Mouse (Mus musculus): ENCODE measurements around the gene Pdcd2.
"Not testable (repeated sequence)": the region's sequence is repeated elsewhere in the genome, so short reads cannot be mapped to it uniquely, and the experiment has no call there.

Pdcd2 gene

GRCm38 (mm10) chr17:15526986-15527810, at the start of gene Pdcd2:
Gene Pdcd2 (minus strand): TSS chr17:15527301.
- DNase-seq (ENCODE audit: low spot score in 2 of 2): peak; percentile 80 to 92

- DNase-seq (ENCODE audit: low spot score in 2 of 2): no peak
Measured at GRCm38 (mm10) chr17:15575056-15575455, 48.0 kb upstream of the Pdcd2 start.

- no peak for DNase-seq (ENCODE audit: low spot score in 2 of 2)
Measured at GRCm38 (mm10) chr17:15566908-15567307, 39.8 kb upstream of the Pdcd2 start.

- no peak for DNase-seq (ENCODE audit: low spot score in 2 of 2)
Measured at GRCm38 (mm10) chr17:15564928-15565300, 37.8 kb upstream of the Pdcd2 start.

GRCm38 (mm10) chr17:15564014-15564927, 37.2 kb upstream of the Pdcd2 start, which contains the start of gene Prdm9:
Gene Prdm9 (minus strand): TSS chr17:15564354.
- DNase-seq (ENCODE audit: low spot score in 2 of 2): peak; percentile 100

GRCm38 (mm10) chr17:15559946-15560345, 32.8 kb upstream of the Pdcd2 start:
- DNase-seq (ENCODE audit: low spot score in 2 of 2): no peak

- DNase-seq (ENCODE audit: low spot score in 2 of 2): no peak
Measured at GRCm38 (mm10) chr17:15549713-15550112, 22.6 kb upstream of the Pdcd2 start.

- DNase-seq (ENCODE audit: low spot score in 2 of 2): no peak
Measured at GRCm38 (mm10) chr17:15546440-15546839, 19.3 kb upstream of the Pdcd2 start.

GRCm38 (mm10) chr17:15543868-15544267, 16.8 kb upstream of the Pdcd2 start:
- DNase-seq (ENCODE audit: low spot score in 2 of 2): not testable (repeated sequence)

- no peak for DNase-seq (ENCODE audit: low spot score in 2 of 2)
Measured at GRCm38 (mm10) chr17:15540309-15540708, 13.2 kb upstream of the Pdcd2 start.

GRCm38 (mm10) chr17:15536457-15536904, 9.4 kb upstream of the Pdcd2 start:
- DNase-seq (ENCODE audit: low spot score in 2 of 2): peak in 1 of 2 experiments; percentile 5

- DNase-seq (ENCODE audit: low spot score in 2 of 2): no peak
Measured at GRCm38 (mm10) chr17:15535943-15536342, 8.8 kb upstream of the Pdcd2 start.

- DNase-seq (ENCODE audit: low spot score in 2 of 2): no peak
Measured at GRCm38 (mm10) chr17:15535162-15535800, 8.2 kb upstream of the Pdcd2 start.

- peak in 1 of 2 experiments; percentile 34 for DNase-seq (ENCODE audit: low spot score in 2 of 2)
Measured at GRCm38 (mm10) chr17:15530141-15530540, 3.0 kb upstream of the Pdcd2 start.

- no peak for DNase-seq (ENCODE audit: low spot score in 2 of 2)
Measured at GRCm38 (mm10) chr17:15528887-15529286, 1.8 kb upstream of the Pdcd2 start.

- DNase-seq (ENCODE audit: low spot score in 2 of 2): no peak
Measured at GRCm38 (mm10) chr17:15527811-15528136, 673 bp upstream of the Pdcd2 start.

GRCm38 (mm10) chr17:15526304-15526703, 797 bp downstream of the Pdcd2 start:
- peak in 1 of 2 experiments; percentile 7 for DNase-seq (ENCODE audit: low spot score in 2 of 2)

- DNase-seq (ENCODE audit: low spot score in 2 of 2): no peak
Measured at GRCm38 (mm10) chr17:15518766-15519165, 8.3 kb downstream of the Pdcd2 start.

- no peak for DNase-seq (ENCODE audit: low spot score in 2 of 2)
Measured at GRCm38 (mm10) chr17:15518186-15518585, 8.9 kb downstream of the Pdcd2 start.

- DNase-seq (ENCODE audit: low spot score in 2 of 2): no peak
Measured at GRCm38 (mm10) chr17:15517776-15518175, 9.3 kb downstream of the Pdcd2 start.

- DNase-seq (ENCODE audit: low spot score in 2 of 2): no peak
Measured at GRCm38 (mm10) chr17:15510694-15511093, 16.4 kb downstream of the Pdcd2 start.

Measured in cerebellum, postnatal 4 days (tissue).